Mouse (Mus musculus): Measurements from ENCODE around the gene Jazf1. TPM values are rescaled to one million over a fixed set of nuclear protein-coding genes. Genes with fewer than 3 reads are reported as not detected.

Gene Jazf1
- 9.7 and 12.1 TPM in 2 replicates for polyA plus RNA-seq (2015; fragmentation: Nextera tagmentation; extraction: Ambion mirVana)

GRCm38 (mm10) chr6:53067989-53068874 is at the start of gene Jazf1:
Gene Jazf1, minus strand, starts transcription at chr6:53068631.

Other genes starting within 250 kb of the Jazf1 start
- 14.8 and 16.9 TPM in 2 replicates for gene Creb5, start 218.6 kb upstream of the Jazf1 start, polyA plus RNA-seq (2015; fragmentation: Nextera tagmentation; extraction: Ambion mirVana)